Mouse (Mus musculus) kidney, adult 2 months (tissue): ENCODE data around the gene Bach2.

Source experiments
- CTCF ChIP-seq: fragments of 200-500 bp; conservative IDR thresholded peaks from 2 replicates; pipeline ENCODE4 v1.5.1; 2011; ENCODE audit warnings: low read depth, mild to moderate bottlenecking, control low read depth, low read length, moderate library complexity, mixed read lengths; ENCODE audit not compliant: insufficient read depth, insufficient read length
- POLR2A ChIP-seq: fragments of 200-500 bp; IDR thresholded peaks from one replicate; pipeline ENCODE4 v1.6.1; 2011; ENCODE audit warnings: low read depth, low read length, control low read depth

GRCm38 (mm10) chr4:32464540-32464939 is 225.9 kb downstream of the Bach2 start:
- TF ChIP-seq CTCF (no peak), POLR2A (no peak)
